ENCODE assay signal across 4 mouse cellular contexts in genomic region chr8:103710871-103711270, GRCm38 (mm10).
DNase-seq lines count a peak whose midpoint lies in the region.

No protein-coding gene starts in this region.

- peak; percentile 61 for DNase-seq in adrenal gland, adult 2 months
- peak; percentile 20 for DNase-seq in adrenal gland, postnatal 10 days
- peak; percentile 7 for DNase-seq in adrenal gland, postnatal 25 days
- peak; percentile 27 for DNase-seq in brain, adult 2 months (ENCODE audit: low read depth, low spot score)

Comparison
In these comparisons a context has a peak if more than half of its experiments do, and no peak if none do; other contexts are left out.
1. Peak in every context shown above with its lines: DNase-seq.
2. DNase-seq: peak in every context shown above with its lines; median percentile 61 in adrenal gland, adult 2 months; 27 in brain, adult 2 months; 20 in adrenal gland, postnatal 10 days; 7 in adrenal gland, postnatal 25 days.